Mouse (Mus musculus) embryo, embryonic 11.5 days (tissue): ENCODE results near the gene Lax1.
"Not testable (repeated sequence)": the region's sequence is repeated elsewhere in the genome, so short reads cannot be mapped to it uniquely, and the experiment has no call there.

ENCODE experiments used
- DNase-seq: peaks from one replicate; pipeline ENCODE4 v3.0.0-alpha.2; 2012; ENCODE audit warnings: low read depth, low spot score

The Lax1 gene

GRCm38 (mm10) chr1:133689897-133690296, at the start of gene Lax1:
Gene Lax1, minus strand, starts transcription at chr1:133690108.
- no peak for DNase-seq

GRCm38 (mm10) chr1:133736664-133737063, 46.8 kb upstream of the Lax1 start:
- DNase-seq = no peak

- DNase-seq = peak; percentile 66
Measured at GRCm38 (mm10) chr1:133735995-133736652, 46.2 kb upstream of the Lax1 start.

DNA sequence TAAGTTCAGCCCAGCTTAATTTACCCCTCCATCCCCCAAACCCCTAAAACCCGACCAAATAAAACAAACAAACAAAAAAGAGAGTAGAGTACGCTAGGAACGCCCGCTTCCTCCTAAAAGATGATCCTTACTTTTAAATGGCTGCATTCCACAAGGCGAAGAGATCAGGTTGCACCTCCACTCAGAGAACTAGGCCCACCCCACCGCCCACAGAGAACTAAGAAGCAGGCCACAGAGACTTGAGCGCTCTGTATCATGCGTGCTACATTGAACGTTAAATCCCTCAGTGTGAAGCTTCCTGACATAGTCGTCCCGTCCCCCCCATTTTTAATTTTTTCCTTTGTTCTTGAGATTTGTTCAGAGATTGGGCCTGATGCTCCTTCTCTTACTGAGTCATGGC, 42.9 kb upstream of the Lax1 start:
- DNase-seq = no peak

DNA sequence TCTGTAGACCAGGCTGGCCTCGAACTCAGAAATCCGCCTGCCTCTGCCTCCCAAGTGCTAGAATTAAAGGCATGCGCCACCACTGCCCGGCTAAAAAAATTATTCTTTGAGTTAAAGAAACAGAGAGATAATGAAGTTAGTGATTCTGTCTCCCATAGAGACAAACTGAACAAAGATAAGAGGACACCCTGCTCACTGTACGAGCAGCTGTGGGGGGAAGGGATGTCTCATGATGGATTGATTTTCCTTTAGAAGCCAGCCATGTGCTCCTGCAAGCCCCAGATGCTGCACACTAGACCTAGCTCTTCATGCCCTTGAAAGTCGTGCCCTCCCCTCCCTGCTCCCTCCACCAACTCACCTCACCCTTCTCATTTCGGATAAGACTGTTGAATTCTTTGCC, 38.4 kb upstream of the Lax1 start:
- no peak for DNase-seq

DNA sequence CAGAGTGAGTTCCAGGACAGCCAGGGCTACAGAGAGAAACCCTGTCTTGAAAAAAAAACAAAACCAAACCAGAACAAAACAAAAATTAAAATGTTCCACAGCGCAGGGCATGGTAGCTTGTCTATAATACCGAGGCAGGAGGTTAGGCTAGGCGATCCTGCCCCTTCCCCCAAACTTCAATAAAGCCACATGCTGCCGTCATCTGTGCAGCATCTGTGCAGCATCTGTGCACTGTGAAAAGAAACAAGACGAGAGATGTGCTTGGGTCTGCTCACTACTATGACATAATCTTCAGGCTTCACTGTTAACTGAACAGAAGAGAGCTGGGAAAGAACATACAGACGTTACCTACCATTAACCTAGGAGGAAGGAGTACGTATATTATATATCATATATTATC, 30.4 kb upstream of the Lax1 start:
- no peak for DNase-seq

GRCm38 (mm10) chr1:133718786-133719185, 28.9 kb upstream of the Lax1 start:
- no peak for DNase-seq

DNA sequence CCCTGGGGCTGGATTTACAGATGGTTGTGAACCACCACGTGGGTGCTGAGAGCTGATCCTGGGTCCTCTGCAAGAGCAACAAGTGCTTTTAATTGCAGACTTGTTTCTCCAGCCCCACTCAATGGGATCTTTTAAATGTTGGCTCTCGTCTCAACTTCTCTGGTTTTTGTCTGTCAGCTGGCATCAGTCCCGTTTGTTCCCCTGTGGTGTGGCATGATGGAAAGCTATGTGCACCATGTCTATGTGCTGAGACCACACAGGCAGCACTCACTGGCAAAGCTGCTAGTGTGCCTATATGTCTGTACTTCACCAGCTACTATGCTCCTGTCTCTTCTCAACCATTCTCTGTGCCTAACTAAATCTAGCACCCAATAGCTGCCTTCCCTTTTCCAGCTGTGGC, 28.4 kb upstream of the Lax1 start:
- no peak for DNase-seq

GRCm38 (mm10) chr1:133716464-133716863, 26.6 kb upstream of the Lax1 start:
- no peak for DNase-seq

DNA sequence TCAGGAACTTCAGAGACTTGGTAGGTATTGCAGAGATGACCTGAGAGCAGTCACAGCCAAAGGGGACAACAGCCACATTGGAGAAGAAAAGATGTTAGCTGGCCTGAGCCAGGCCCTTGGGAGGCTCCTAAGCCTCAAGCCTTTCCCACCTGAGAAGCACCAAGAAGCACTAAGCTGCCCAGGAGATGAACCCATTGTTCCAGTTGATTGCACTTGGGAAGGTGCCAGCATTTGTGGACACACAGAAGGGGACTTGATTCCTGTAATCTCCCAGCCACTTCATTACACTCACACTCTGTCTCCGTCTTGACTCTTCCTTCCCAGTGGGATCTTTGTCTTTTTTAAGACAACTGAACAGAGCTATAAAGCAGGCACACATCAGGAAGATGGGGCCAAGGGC, 25.3 kb upstream of the Lax1 start:
- no peak for DNase-seq

DNA sequence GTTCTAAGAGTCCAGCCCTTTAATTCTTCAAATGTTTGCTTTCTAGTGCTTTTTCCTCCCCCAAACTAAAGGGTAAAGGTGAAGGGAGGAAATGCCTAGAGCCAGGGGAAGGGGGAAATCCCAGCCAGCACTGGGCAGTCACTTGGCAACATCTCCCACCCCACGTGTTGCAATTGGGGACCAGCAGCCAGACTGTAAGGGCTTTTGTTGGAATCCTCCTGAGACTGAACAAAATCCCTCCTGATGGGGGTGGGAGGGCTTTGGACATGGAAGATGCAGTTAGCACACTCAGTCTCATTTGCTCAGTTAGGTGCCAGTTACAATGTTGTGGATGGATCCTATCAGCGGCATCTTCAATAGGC, 23.1 kb upstream of the Lax1 start:
- DNase-seq = no peak

DNA sequence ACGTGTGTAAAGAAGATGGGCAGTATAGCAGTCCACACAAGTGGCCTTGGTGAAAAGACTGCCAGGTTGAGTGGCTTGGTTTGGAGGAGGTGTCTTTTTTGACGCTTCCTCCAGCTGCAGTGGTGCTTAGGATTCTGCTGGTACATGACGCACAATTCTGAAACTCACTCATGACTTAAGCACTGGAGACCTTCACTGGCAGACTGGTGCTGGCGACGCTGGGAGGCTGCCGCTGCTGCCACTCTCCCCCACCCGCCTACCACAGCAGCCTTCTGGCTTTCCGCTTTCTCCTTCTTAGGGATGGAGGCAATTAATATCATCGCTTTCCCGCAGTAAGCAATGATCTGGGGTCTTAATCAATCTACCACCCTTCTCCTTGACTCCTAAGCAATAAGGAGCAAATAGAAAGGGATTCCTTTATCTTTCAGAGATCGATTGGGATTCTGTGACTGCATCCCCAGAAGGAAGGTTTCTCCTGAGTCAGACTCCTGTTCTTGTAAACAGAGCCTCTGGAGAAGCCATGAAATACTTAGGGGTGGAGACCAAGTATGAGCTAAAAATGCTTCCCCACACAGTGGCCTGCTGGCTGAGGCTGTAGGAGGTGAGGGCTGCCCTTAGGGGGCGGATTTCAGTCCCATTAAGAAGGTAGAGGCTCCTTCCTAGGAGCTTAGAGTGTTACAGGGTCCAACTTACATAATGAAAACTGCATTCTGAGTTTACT, 22.5 kb upstream of the Lax1 start:
- no peak for DNase-seq

DNA sequence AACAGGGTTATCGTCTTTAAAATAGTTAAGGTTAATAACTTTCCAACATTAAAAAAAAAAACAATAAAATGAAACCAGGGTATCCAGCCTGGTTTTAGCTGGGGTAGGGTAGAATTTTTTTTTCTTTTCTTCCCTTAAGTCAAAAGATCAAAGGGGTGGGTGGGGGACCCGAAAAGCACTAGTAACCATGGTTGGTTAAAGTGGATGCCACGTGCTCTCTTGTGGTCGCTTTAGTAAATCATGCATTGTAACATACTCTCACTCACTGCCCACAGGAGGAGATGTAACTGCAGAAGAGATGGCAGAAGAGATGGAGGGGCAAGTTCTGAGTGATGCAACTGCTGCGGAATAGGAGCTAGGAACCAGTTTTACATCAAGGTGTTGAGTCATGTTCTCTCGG, 21.5 kb upstream of the Lax1 start:
- DNase-seq = no peak

DNA sequence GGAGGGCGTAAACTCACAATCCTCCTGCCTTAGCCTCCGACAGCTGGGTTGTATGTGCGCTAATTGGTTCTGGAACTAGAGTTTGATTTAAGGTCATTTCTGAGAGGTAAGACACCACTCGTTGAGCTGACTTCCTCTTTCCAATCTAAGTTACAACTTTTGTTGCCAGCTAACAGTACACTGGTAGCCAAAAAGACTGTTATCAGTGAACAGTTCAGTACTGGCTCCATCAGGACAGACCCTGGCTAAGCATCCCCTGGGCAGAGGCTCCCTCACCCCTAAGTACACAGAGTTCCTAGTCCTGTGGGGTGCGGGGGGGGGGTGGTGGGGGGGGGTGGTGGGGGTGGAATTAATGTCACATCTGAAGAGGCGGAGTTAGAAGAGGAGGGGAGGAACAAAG, 21.0 kb upstream of the Lax1 start:
- no peak for DNase-seq

DNA sequence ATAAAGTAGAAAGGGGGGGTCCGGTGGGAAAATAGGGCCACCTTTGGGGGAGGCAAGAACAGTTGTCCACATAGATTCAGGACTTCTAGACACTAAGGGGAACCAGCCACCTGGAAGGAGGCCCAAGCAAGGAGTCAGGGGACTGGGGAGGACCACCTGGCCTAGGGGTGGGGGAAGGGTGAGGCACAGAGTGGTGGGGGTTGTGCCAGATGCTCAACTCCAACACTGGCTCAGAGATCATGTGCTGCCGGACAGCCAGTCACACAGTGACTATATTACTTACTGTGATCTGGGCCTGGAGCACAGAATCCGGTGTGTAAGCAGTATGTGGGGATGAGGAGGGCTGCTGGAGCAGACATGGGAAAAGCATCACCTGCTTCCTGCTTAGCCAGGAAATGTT, 19.4 kb upstream of the Lax1 start:
- DNase-seq = no peak

GRCm38 (mm10) chr1:133701824-133702223, 11.9 kb upstream of the Lax1 start:
- DNase-seq = not testable (repeated sequence)

GRCm38 (mm10) chr1:133697935-133698620, 8.2 kb upstream of the Lax1 start:
- no peak for DNase-seq

DNA sequence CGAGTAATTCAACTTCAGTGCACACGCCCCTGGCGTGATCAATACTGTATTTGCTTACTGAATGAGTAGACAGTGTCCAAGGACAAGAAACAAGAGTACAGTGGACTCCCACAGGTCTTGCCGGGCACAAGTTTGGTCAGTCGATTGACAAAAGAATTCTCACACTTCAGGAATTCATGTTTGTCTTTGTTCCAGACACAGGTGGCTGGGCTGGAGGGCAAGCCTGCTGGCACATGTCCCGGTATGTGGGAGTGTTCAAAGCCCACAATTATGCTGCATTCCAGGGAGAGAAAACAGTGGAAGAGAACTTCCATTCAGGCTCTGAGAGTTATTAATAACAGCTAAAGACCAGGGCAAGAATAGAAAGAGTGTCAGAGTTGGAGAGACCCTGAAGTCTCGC, 6.0 kb upstream of the Lax1 start:
- peak; percentile 17 for DNase-seq

GRCm38 (mm10) chr1:133694876-133695275, 5.0 kb upstream of the Lax1 start:
- no peak for DNase-seq

DNA sequence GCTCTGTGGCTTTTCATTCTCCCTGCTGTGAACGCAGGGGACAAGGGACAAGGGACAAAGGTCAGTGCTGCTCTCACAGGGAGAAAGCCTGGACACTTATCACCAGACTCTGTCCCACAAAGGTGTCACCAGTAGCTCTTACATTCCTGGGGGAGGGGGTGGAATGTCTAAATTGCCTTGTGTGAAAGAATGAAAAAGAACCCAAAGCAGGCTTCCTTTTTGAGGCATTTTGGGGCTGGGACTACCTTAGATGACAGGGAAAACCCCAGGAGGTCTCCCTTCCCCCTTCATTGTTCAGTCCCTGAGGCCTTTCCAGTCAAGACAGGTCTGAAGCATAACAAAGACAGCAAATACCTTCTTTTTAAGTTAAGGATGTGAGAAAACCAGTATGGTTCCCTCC, 4.4 kb upstream of the Lax1 start:
- no peak for DNase-seq

DNA sequence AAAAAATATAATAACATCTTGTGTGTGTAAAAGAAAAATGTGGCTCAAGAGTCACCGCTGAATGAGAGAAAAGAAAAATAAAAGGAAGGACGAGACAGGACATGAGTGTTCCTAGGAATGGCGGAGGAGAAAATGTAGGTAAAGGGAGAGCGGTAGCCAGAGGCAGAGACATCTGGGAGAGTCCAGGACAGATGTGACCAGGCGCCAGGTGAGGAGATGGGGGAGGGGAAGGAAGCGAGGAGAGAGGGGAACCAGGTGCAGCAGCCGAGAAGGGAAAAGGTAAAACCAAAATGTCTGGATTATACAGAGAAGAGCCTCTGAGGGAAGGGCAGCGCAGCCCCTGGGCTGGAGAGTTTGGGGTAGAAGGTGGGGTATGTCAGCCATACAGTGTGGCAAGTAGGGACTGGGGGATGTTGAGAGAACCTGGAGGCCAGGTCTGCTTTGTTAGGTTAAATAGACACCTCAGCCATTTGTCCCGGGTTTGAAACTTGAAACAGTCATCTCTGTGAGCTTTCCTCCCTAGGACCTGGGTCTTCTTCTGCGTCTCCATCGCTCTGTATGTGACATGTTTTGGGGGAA, 3.7 kb upstream of the Lax1 start:
- no peak for DNase-seq

DNA sequence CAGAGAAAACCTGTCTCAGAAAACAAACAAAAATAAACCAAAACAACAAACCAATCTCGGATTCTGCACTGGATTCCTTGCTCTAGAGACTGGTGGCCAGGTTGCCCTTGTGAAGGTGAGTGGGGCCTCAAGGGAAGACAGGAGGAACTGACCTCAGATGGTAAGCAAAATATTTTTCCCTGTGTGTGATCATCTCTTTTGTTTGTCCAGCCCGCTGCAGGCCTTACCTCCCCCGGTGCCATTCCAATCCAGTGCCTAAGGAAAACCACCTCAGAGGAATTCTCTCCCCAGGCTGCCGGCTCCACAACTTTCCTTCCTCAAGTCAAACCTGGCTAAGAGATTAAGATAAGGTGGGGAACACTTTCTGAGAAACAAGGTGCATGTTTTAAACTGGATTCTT, 2.3 kb upstream of the Lax1 start:
- DNase-seq = no peak

- no peak for DNase-seq
Measured at GRCm38 (mm10) chr1:133691046-133691445, 1.1 kb upstream of the Lax1 start.
